Mouse (Mus musculus) ES-E14 (cell line): ENCODE measurements around the gene Rsph6a.

Experiments
- CHD2 ChIP-seq: IDR thresholded peaks from 2 replicates; pipeline ENCODE4 v1.6.1; 2014; ENCODE audit warnings: mild to moderate bottlenecking, low read depth, low read length, inconsistent platforms
- MAFK ChIP-seq: IDR thresholded peaks from 2 replicates; pipeline ENCODE4 v1.6.1; 2014; ENCODE audit warnings: mild to moderate bottlenecking, low read depth, low read length, inconsistent platforms; ENCODE audit not compliant: insufficient read depth
- ZC3H11A ChIP-seq: IDR thresholded peaks from 2 replicates; pipeline ENCODE4 v1.6.1; 2012; ENCODE audit warnings: low read depth, mild to moderate bottlenecking, inconsistent platforms, low read length, borderline replicate concordance

- TF ChIP-seq MAFK (no peak), ZC3H11A (no peak), CHD2 (no peak)
These were observed 44.3 kb downstream of the Rsph6a start for GRCm38 (mm10) chr7:19098811-19099210.
